Mouse (Mus musculus): ENCODE results near the gene Sdc3. TPM values are rescaled to one million over a fixed set of nuclear protein-coding genes. Genes with fewer than 3 reads are reported as not detected.

Sdc3 gene
- polyA plus RNA-seq, 1 experiment: 14.2 TPM

GRCm38 (mm10) chr4:130860902-130861652, 68.7 kb downstream of the Sdc3 start:
- no peak for TF ChIP-seq CTCF (IDR thresholded peaks at IDR 0.05; ENCODE audit: extremely low read depth, insufficient read length, insufficient replicate concordance, low read depth, low read length)
- no peak for TF ChIP-seq POLR2A (IDR thresholded peaks at IDR 0.05; ENCODE audit: low read depth, low read length)
- H3K27me3 ChIP-seq (ENCODE audit: control insufficient read depth, insufficient read depth, low read length): no peaks in the 10 kb centered on the region
- no peaks in the 10 kb centered on the region for H3K36me3 ChIP-seq (ENCODE audit: control insufficient read depth, insufficient read depth, low read length)
- no peak overlapping the region for H3K27ac ChIP-seq (ENCODE audit: insufficient read depth, low read depth, low read length)
- H3K4me1 ChIP-seq (ENCODE audit: control insufficient read depth, insufficient read depth, insufficient read length, low read length): no peaks in the 10 kb centered on the region
- no peak overlapping the region for H3K4me3 ChIP-seq (ENCODE audit: low read depth, low read length)
- WGBS: 44% methylated on average over 15 of the region's 15 CpGs

- Histone ChIP-seq H3K4me1 (ENCODE audit: control insufficient read depth, insufficient read depth, insufficient read length, low read length) (no peaks in the 10 kb centered on the region), H3K4me3 (ENCODE audit: low read depth, low read length) (no peak overlapping the region), H3K27ac (ENCODE audit: insufficient read depth, low read depth, low read length) (no peak overlapping the region), H3K27me3 (ENCODE audit: control insufficient read depth, insufficient read depth, low read length) (no peaks in the 10 kb centered on the region), H3K36me3 (ENCODE audit: control insufficient read depth, insufficient read depth, low read length) (no peaks in the 10 kb centered on the region)
- WGBS: 6% methylated on average over 30 of the region's 30 CpGs
- TF ChIP-seq CTCF (IDR thresholded peaks at IDR 0.05; ENCODE audit: extremely low read depth, insufficient read length, insufficient replicate concordance, low read depth, low read length) (no peak), POLR2A (IDR thresholded peaks at IDR 0.05; ENCODE audit: low read depth, low read length) (no peak)
Observed at GRCm38 (mm10) chr4:130861653-130862208, 69.4 kb downstream of the Sdc3 start.

GRCm38 (mm10) chr4:130862538-130862937, 70.2 kb downstream of the Sdc3 start:
- no peak overlapping the region for H3K27ac ChIP-seq (ENCODE audit: insufficient read depth, low read depth, low read length)
- H3K27me3 ChIP-seq (ENCODE audit: control insufficient read depth, insufficient read depth, low read length): no peaks in the 10 kb centered on the region
- H3K36me3 ChIP-seq (ENCODE audit: control insufficient read depth, insufficient read depth, low read length): no peaks in the 10 kb centered on the region
- WGBS: 51% methylated on average over 5 of the region's 5 CpGs
- no peak for TF ChIP-seq POLR2A (IDR thresholded peaks at IDR 0.05; ENCODE audit: low read depth, low read length)
- no peak for TF ChIP-seq CTCF (IDR thresholded peaks at IDR 0.05; ENCODE audit: extremely low read depth, insufficient read length, insufficient replicate concordance, low read depth, low read length)
- no peaks in the 10 kb centered on the region for H3K4me1 ChIP-seq (ENCODE audit: control insufficient read depth, insufficient read depth, insufficient read length, low read length)
- no peak overlapping the region for H3K4me3 ChIP-seq (ENCODE audit: low read depth, low read length)

GRCm38 (mm10) chr4:130865460-130865859, 73.1 kb downstream of the Sdc3 start:
- no peak for TF ChIP-seq POLR2A (IDR thresholded peaks at IDR 0.05; ENCODE audit: low read depth, low read length)
- TF ChIP-seq CTCF (IDR thresholded peaks at IDR 0.05; ENCODE audit: extremely low read depth, insufficient read length, insufficient replicate concordance, low read depth, low read length): no peak
- Histone ChIP-seq H3K27ac (ENCODE audit: insufficient read depth, low read depth, low read length) (no peak overlapping the region), H3K27me3 (ENCODE audit: control insufficient read depth, insufficient read depth, low read length) (no peaks in the 10 kb centered on the region), H3K4me3 (ENCODE audit: low read depth, low read length) (no peak overlapping the region), H3K36me3 (ENCODE audit: control insufficient read depth, insufficient read depth, low read length) (no peaks in the 10 kb centered on the region), H3K4me1 (ENCODE audit: control insufficient read depth, insufficient read depth, insufficient read length, low read length) (no peaks in the 10 kb centered on the region)
- 32% methylated on average over 9 of the region's 9 CpGs for WGBS

GRCm38 (mm10) chr4:130865901-130866371, 73.6 kb downstream of the Sdc3 start:
- WGBS: 44% methylated on average over 8 of the region's 8 CpGs
- Histone ChIP-seq H3K4me1 (ENCODE audit: control insufficient read depth, insufficient read depth, insufficient read length, low read length) (no peaks in the 10 kb centered on the region), H3K27ac (ENCODE audit: insufficient read depth, low read depth, low read length) (no peak overlapping the region), H3K4me3 (ENCODE audit: low read depth, low read length) (no peak overlapping the region), H3K27me3 (ENCODE audit: control insufficient read depth, insufficient read depth, low read length) (no peaks in the 10 kb centered on the region), H3K36me3 (ENCODE audit: control insufficient read depth, insufficient read depth, low read length) (no peaks in the 10 kb centered on the region)
- TF ChIP-seq POLR2A (IDR thresholded peaks at IDR 0.05; ENCODE audit: low read depth, low read length) (no peak), CTCF (IDR thresholded peaks at IDR 0.05; ENCODE audit: extremely low read depth, insufficient read length, insufficient replicate concordance, low read depth, low read length) (no peak)

- no peak for TF ChIP-seq POLR2A (IDR thresholded peaks at IDR 0.05; ENCODE audit: low read depth, low read length)
- no peak for TF ChIP-seq CTCF (IDR thresholded peaks at IDR 0.05; ENCODE audit: extremely low read depth, insufficient read length, insufficient replicate concordance, low read depth, low read length)
- no peaks in the 10 kb centered on the region for H3K27me3 ChIP-seq (ENCODE audit: control insufficient read depth, insufficient read depth, low read length)
- no peaks in the 10 kb centered on the region for H3K4me1 ChIP-seq (ENCODE audit: control insufficient read depth, insufficient read depth, insufficient read length, low read length)
- 56% methylated on average over 6 of the region's 6 CpGs for WGBS
- no peaks in the 10 kb centered on the region for H3K36me3 ChIP-seq (ENCODE audit: control insufficient read depth, insufficient read depth, low read length)
- no peak overlapping the region for H3K27ac ChIP-seq (ENCODE audit: insufficient read depth, low read depth, low read length)
- no peak overlapping the region for H3K4me3 ChIP-seq (ENCODE audit: low read depth, low read length)
Observed at GRCm38 (mm10) chr4:130867940-130868339, 75.6 kb downstream of the Sdc3 start.

GRCm38 (mm10) chr4:130868803-130869202, 76.5 kb downstream of the Sdc3 start:
- H3K4me3 ChIP-seq (ENCODE audit: low read depth, low read length): no peak overlapping the region
- H3K27ac ChIP-seq (ENCODE audit: insufficient read depth, low read depth, low read length): no peak overlapping the region
- no peak for TF ChIP-seq POLR2A (IDR thresholded peaks at IDR 0.05; ENCODE audit: low read depth, low read length)
- no peak for TF ChIP-seq CTCF (IDR thresholded peaks at IDR 0.05; ENCODE audit: extremely low read depth, insufficient read length, insufficient replicate concordance, low read depth, low read length)
- H3K27me3 ChIP-seq (ENCODE audit: control insufficient read depth, insufficient read depth, low read length): no peaks in the 10 kb centered on the region
- H3K36me3 ChIP-seq (ENCODE audit: control insufficient read depth, insufficient read depth, low read length): no peaks in the 10 kb centered on the region
- H3K4me1 ChIP-seq (ENCODE audit: control insufficient read depth, insufficient read depth, insufficient read length, low read length): no peaks in the 10 kb centered on the region
- WGBS: 37% methylated on average over 5 of the region's 5 CpGs
